Mouse (Mus musculus): ENCODE data around the gene Irf2bpl. TPM values are rescaled to one million over a fixed set of nuclear protein-coding genes. Genes with fewer than 3 reads are reported as not detected.
A peak's percentile ranks its signal among the peaks of the same experiment; 100 is the strongest.

Irf2bpl gene
- polyA plus RNA-seq, 1 experiment: 49.7 TPM

DNA sequence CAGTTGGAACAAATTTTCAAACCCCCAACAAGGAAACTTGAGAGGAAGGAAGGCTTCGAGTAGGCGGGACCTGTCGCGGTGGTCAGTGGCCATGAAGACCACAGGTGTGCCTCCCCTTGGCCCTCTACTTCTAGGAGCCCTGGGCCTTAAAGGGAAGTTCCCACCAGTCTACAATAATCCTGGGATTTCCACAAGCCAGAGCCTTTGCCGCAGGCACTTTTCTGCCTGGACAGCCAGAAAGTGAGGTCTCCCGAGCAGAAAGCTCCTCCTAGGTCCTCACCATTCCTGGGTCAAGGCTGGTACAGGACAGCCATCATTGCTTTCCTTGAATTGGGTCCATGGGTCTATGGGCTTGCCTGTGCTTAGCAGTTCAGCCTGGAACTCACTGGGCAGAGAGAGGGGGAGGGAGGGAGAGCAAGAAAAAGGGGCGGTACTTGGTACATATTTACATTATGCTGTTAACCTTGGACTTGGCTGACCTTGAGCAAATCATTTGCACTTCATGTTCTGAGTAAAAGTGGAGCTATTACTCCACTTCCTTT, 4.6 kb upstream of the Irf2bpl start:
- peak overlapping the region; percentile 66 for H3ac ChIP-seq (ENCODE audit: control insufficient read depth, insufficient read length, low read depth)
- no peaks in the 10 kb centered on the region for H3K27me3 ChIP-seq (ENCODE audit: control insufficient read depth, insufficient read depth, insufficient read length)
- peaks cover 6% of the 10 kb centered on the region for H3K79me3 ChIP-seq (ENCODE audit: low read depth)
- H3K79me2 ChIP-seq (ENCODE audit: control insufficient read depth, insufficient read depth): peaks cover 48% of the 10 kb centered on the region
- H3K4me3 ChIP-seq (ENCODE audit: insufficient read depth, poor library complexity, severe bottlenecking): peak overlapping the region; percentile 23
- no peak for TF ChIP-seq USF1 (IDR thresholded peaks at IDR 0.05; ENCODE audit: low read depth)
- peak; percentile 26 for TF ChIP-seq MYOD1 (IDR thresholded peaks at IDR 0.05; ENCODE audit: control insufficient read depth, insufficient read length, low read depth)
- TF ChIP-seq FOSL1 (IDR thresholded peaks at IDR 0.05; ENCODE audit: insufficient read depth, low read length, poor library complexity, severe bottlenecking): no peak
- no peak for TF ChIP-seq CEBPB (IDR thresholded peaks at IDR 0.05; ENCODE audit: low read depth)
- H3K36me3 ChIP-seq (ENCODE audit: control insufficient read depth, insufficient read depth): no peaks in the 10 kb centered on the region

DNA sequence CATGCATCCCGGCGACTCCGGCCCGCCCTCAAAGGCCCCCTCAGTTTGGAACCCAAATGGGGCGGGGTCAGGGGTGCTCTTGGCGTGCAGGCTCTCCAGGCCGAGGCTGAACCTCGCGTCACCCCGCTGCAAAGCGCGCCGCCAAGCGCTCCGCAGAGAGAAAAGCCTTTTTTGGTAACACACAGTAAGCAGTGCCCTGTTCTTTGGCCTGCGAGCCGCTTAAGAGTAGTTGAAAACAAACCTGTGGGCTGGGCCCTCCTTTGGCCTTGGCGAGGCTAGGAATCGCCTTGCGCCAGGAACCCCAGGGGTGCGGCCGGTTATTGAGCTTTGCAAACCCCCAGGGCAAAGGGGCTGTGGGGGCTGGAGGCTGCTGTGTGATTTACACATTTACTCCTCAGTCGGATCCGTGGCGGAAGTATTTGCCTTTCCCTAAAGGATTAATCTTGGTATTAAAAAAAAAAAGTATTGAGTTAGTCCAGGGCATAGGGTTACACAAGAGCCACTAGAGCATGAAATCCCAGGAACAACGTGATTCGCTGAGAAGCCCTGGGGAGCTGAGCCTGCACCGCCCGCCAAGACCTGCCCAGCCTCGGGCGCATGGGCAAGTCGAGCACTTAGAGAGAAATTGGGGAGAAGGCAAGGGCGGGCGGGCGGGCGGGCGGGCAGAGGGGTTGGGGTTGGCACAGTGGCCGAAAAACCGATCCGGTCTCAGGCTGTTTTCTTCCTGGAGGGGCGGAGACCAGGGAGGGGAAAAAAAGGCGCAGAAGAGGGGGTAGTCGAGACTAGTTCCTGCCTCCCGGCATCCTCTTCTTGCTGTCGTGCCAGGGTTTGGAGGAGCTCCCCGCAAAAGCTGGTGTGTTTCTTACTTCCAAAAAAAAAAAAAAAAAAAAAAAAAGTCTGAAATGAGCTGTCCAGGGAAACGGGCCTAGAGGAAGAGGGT, 3.8 kb upstream of the Irf2bpl start:
- H3K36me3 ChIP-seq (ENCODE audit: control insufficient read depth, insufficient read depth): no peaks in the 10 kb centered on the region
- H3K79me2 ChIP-seq (ENCODE audit: control insufficient read depth, insufficient read depth): peaks cover 56% of the 10 kb centered on the region
- H3ac ChIP-seq (ENCODE audit: control insufficient read depth, insufficient read length, low read depth): peak overlapping the region; percentile 67
- H3K27me3 ChIP-seq (ENCODE audit: control insufficient read depth, insufficient read depth, insufficient read length): no peaks in the 10 kb centered on the region
- H3K4me3 ChIP-seq (ENCODE audit: insufficient read depth, poor library complexity, severe bottlenecking): peak overlapping the region; percentile 15
- peaks cover 11% of the 10 kb centered on the region for H3K79me3 ChIP-seq (ENCODE audit: low read depth)
- TF ChIP-seq FOSL1 (IDR thresholded peaks at IDR 0.05; ENCODE audit: insufficient read depth, low read length, poor library complexity, severe bottlenecking) (no peak), MAX (IDR thresholded peaks at IDR 0.05) (no peak), MYOG (IDR thresholded peaks at IDR 0.05; ENCODE audit: control insufficient read depth, extremely low read depth, insufficient read length) (no peak), CTCF (IDR thresholded peaks at IDR 0.05; ENCODE audit: control insufficient read depth, insufficient read depth, insufficient read length) (peak; percentile 44), CEBPB (IDR thresholded peaks at IDR 0.05; ENCODE audit: low read depth) (peak; percentile 64)

DNA sequence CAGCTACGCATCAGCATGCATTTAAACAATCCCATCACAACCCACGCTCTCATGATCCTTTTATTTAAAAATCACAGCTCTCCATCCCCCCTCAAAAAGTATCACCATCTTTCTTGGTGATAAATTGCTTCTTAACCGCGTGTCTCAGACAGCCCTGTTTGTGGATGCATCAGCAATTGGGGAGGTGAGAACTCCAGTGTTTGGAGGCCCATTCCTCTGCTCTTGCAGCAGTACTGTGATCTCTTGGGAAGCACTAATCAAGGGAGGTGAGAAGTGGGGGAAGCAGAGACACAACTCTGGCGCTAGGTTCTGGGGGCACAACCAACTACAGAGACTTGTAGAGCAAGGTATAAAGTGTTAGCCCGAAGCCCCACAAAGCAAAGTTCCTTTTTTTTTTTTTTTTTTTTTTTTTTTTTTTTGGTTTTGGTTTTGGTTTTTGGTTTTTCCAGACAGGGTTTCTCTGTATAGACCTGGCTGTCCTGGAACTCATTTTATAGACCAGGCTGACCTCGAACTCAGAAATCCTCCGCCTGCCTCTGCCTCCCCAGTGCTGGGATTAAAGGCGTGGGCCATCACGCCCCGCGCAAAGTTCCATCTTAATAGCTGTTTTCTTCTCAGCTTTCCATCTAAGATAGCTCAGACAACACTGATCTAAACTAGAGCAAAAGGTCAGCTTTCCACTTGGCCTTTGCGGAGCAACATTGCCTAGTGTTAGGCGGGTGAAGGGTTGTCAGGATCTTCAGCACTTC, 3.0 kb upstream of the Irf2bpl start:
- H3ac ChIP-seq (ENCODE audit: control insufficient read depth, insufficient read length, low read depth): peak overlapping the region; percentile 51
- peaks cover 64% of the 10 kb centered on the region for H3K79me2 ChIP-seq (ENCODE audit: control insufficient read depth, insufficient read depth)
- no peaks in the 10 kb centered on the region for H3K27me3 ChIP-seq (ENCODE audit: control insufficient read depth, insufficient read depth, insufficient read length)
- TF ChIP-seq MYOG (IDR thresholded peaks at IDR 0.05; ENCODE audit: control insufficient read depth, extremely low read depth, insufficient read length) (no peak), CTCF (IDR thresholded peaks at IDR 0.05; ENCODE audit: control insufficient read depth, insufficient read depth, insufficient read length) (no peak), MYOD1 (IDR thresholded peaks at IDR 0.05; ENCODE audit: control insufficient read depth, insufficient read length, low read depth) (no peak), FOSL1 (IDR thresholded peaks at IDR 0.05; ENCODE audit: insufficient read depth, low read length, poor library complexity, severe bottlenecking) (no peak), USF1 (IDR thresholded peaks at IDR 0.05; ENCODE audit: low read depth) (no peak), MAX (IDR thresholded peaks at IDR 0.05) (no peak), CEBPB (IDR thresholded peaks at IDR 0.05; ENCODE audit: low read depth) (no peak)
- peaks cover 19% of the 10 kb centered on the region for H3K79me3 ChIP-seq (ENCODE audit: low read depth)
- no peaks in the 10 kb centered on the region for H3K36me3 ChIP-seq (ENCODE audit: control insufficient read depth, insufficient read depth)
- peak overlapping the region; percentile 15 for H3K4me3 ChIP-seq (ENCODE audit: insufficient read depth, poor library complexity, severe bottlenecking)

DNA sequence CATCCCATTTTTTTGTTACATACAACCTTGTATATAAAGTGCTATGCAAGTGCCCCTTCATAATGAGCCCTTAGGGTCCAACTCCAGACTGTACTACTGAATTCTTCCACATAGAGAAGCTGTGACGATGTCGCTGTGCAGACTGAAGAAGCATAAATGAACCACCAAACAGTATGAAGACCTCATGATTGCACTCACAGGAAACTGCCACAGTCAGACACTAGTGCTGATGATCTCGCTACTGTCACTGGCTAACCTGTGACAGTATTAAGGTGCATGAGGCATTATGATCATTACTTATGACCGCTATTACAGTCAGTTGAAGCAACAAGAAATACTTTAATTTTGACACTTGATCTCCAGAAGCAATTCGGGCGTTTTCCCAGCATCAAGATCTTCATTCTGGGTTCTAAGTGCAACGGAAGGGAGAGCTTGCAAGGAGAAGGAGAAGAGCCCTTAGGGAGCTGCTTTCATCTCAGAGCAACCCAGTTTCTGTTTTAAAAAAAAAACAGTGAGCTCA, 1.9 kb upstream of the Irf2bpl start:
- H3ac ChIP-seq (ENCODE audit: control insufficient read depth, insufficient read length, low read depth): no peak overlapping the region
- H3K4me3 ChIP-seq (ENCODE audit: insufficient read depth, poor library complexity, severe bottlenecking): no peak overlapping the region
- no peaks in the 10 kb centered on the region for H3K27me3 ChIP-seq (ENCODE audit: control insufficient read depth, insufficient read depth, insufficient read length)
- peaks cover 25% of the 10 kb centered on the region for H3K79me3 ChIP-seq (ENCODE audit: low read depth)
- peaks cover 68% of the 10 kb centered on the region for H3K79me2 ChIP-seq (ENCODE audit: control insufficient read depth, insufficient read depth)
- TF ChIP-seq MYOD1 (IDR thresholded peaks at IDR 0.05; ENCODE audit: control insufficient read depth, insufficient read length, low read depth): no peak
- H3K36me3 ChIP-seq (ENCODE audit: control insufficient read depth, insufficient read depth): peaks cover 10% of the 10 kb centered on the region

DNA sequence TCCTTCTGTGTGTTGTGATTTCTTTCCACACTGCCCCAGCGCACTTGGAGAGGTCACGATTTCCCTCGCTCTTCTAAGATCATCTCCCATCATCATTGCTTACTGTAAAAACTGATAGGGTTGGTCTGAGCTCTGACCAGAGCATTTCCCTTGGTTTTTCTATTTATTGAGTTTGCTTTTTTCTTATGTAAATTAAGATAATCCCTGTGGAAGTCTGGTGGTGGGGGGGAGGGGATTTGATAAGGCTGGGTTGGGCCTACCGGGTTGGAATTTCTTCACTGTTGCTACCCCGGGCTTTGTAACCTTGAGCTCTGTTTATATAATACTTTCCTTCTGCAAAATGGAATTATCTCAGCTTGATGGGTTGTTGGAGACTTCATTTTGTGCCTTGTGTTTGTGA, 1.1 kb upstream of the Irf2bpl start:
- H3K27me3 ChIP-seq (ENCODE audit: control insufficient read depth, insufficient read depth, insufficient read length): no peaks in the 10 kb centered on the region
- H3K36me3 ChIP-seq (ENCODE audit: control insufficient read depth, insufficient read depth): peaks cover 17% of the 10 kb centered on the region
- H3K79me3 ChIP-seq (ENCODE audit: low read depth): peaks cover 30% of the 10 kb centered on the region
- no peak overlapping the region for H3K4me3 ChIP-seq (ENCODE audit: insufficient read depth, poor library complexity, severe bottlenecking)
- H3ac ChIP-seq (ENCODE audit: control insufficient read depth, insufficient read length, low read depth): no peak overlapping the region
- TF ChIP-seq USF1 (IDR thresholded peaks at IDR 0.05; ENCODE audit: low read depth) (no peak), FOSL1 (IDR thresholded peaks at IDR 0.05; ENCODE audit: insufficient read depth, low read length, poor library complexity, severe bottlenecking) (no peak), CTCF (IDR thresholded peaks at IDR 0.05; ENCODE audit: control insufficient read depth, insufficient read depth, insufficient read length) (no peak), MYOD1 (IDR thresholded peaks at IDR 0.05; ENCODE audit: control insufficient read depth, insufficient read length, low read depth) (no peak), CEBPB (IDR thresholded peaks at IDR 0.05; ENCODE audit: low read depth) (no peak), MYOG (IDR thresholded peaks at IDR 0.05; ENCODE audit: control insufficient read depth, extremely low read depth, insufficient read length) (no peak), MAX (IDR thresholded peaks at IDR 0.05) (no peak)
- peaks cover 69% of the 10 kb centered on the region for H3K79me2 ChIP-seq (ENCODE audit: control insufficient read depth, insufficient read depth)

All from C2C12 (cell line).